27 mouse cellular contexts compared by ENCODE assay signal in the genomic region with DNA sequence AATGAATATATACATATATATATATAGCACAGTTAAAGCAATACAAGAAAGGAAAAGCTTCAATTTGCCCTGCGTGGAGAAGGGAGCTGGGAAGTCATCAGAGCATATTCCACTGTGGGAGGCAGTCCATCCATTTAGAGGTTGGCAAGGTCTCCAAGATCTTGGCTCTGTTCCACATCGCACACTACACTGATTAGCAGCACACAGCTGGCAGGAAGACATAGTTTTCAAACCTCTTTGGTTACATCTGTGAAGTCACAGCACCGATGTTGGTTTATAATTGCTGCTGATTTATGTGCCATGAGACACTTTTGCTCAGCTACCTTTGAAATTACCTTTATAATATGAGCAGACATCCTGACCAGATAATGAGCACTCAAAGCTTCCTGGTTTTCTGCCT. TPM values are rescaled to one million over a fixed set of nuclear protein-coding genes. Genes with fewer than 3 reads are reported as not detected.
DNase-seq lines count a peak whose midpoint lies in the region; ATAC-seq and TF ChIP-seq lines count a peak whose summit lies in the region.
"Had no signal": no experiment of that assay in that cellular context is flagged by ENCODE, and none has a peak within 500 bp of the region (broad histone marks: within the 10 kb centered on the region; RNA-seq: fewer than 3 reads in every experiment).

No protein-coding gene starts in this region.

- intact Hi-C loops in left cerebral cortex, postnatal 14 days (cut with DNase I): no loop called here

- no peak for TF ChIP-seq POLR2A in kidney, adult 2 months (IDR thresholded peaks at IDR 0.05; ENCODE audit: low read depth, low read length)

- peak; percentile 20 for DNase-seq in kidney, adult 2 months
- no peak for DNase-seq in kidney, postnatal 25 days
- peak; percentile 19 for DNase-seq in midbrain, postnatal 0 days (ENCODE audit: low spot score)
- no peak for DNase-seq in midbrain, embryonic 11.5 days (ENCODE audit: low spot score, missing footprints)
- peak; percentile 55 for DNase-seq in MN1 (ENCODE audit: low spot score)
- DNase-seq in thymus, postnatal 25 days: no peak
- no peak for DNase-seq in left cerebral cortex, postnatal 14 days (ENCODE audit: low spot score in 2 of 2)
- DNase-seq: adrenal gland, postnatal 10 days; adrenal gland, postnatal 36 days; B cell, adult 2 months; cerebellum, adult 11 months; cerebellum, adult 2 months; cerebellum, adult 9-11 months; cerebellum, postnatal 25 days; gastrocnemius, postnatal 10 days; gastrocnemius, postnatal 36 days; heart, adult 2 months; heart, postnatal 14 days; heart, postnatal 4 days had no signal

- H3K27me3 ChIP-seq in kidney, adult 2 months (replicated peaks; ENCODE audit: control insufficient read depth, insufficient read depth, low read length): no peaks in the 10 kb centered on the region
- no peaks in the 10 kb centered on the region for H3K27me3 ChIP-seq in midbrain, postnatal 0 days (ENCODE audit: insufficient read depth, low read length)
- no peaks in the 10 kb centered on the region for H3K27me3 ChIP-seq in midbrain, embryonic 11.5 days (ENCODE audit: control insufficient read depth, insufficient read depth, low read length)
- H3K27me3 ChIP-seq: CH12.LX; embryonic facial prominence, embryonic 12.5 days; embryonic facial prominence, embryonic 15.5 days; heart, embryonic 13.5 days; hindbrain, embryonic 15.5 days had no signal

- no peak overlapping the region for H3K9ac ChIP-seq in midbrain, postnatal 0 days (replicated peaks; ENCODE audit: low read length, poor library complexity, severe bottlenecking)
- H3K9ac ChIP-seq in midbrain, embryonic 11.5 days (ENCODE audit: low read length): no peak overlapping the region
- H3K9ac ChIP-seq: embryonic facial prominence, embryonic 12.5 days; embryonic facial prominence, embryonic 15.5 days; heart, embryonic 13.5 days; hindbrain, embryonic 15.5 days had no signal

- no peak overlapping the region for H3K27ac ChIP-seq in kidney, adult 2 months (ENCODE audit: insufficient read depth, low read depth, low read length)
- no peak overlapping the region for H3K27ac ChIP-seq in midbrain, postnatal 0 days (ENCODE audit: low read depth, low read length)
- H3K27ac ChIP-seq in midbrain, embryonic 11.5 days (ENCODE audit: low read depth, low read length): no peak overlapping the region
- H3K27ac ChIP-seq: embryonic facial prominence, embryonic 12.5 days; embryonic facial prominence, embryonic 15.5 days; heart, adult 2 months; heart, embryonic 10.5 days; heart, embryonic 13.5 days; hindbrain, embryonic 15.5 days had no signal

- H3K4me1 ChIP-seq in kidney, adult 2 months (ENCODE audit: control insufficient read depth, insufficient read depth, low read length): peaks cover 3% of the 10 kb centered on the region; the same call in 1 of the 2 replicates
- no peaks in the 10 kb centered on the region for H3K4me1 ChIP-seq in midbrain, postnatal 0 days (ENCODE audit: insufficient read depth, low read length)
- peaks cover 4% of the 10 kb centered on the region for H3K4me1 ChIP-seq in midbrain, embryonic 11.5 days (ENCODE audit: control insufficient read depth, insufficient read depth, low read length)

- 28% methylated on average over 3 of the region's 3 CpGs for WGBS in kidney, adult 2 months
- 81% methylated on average over 3 of the region's 3 CpGs for WGBS in midbrain, postnatal 0 days
- WGBS in midbrain, embryonic 11.5 days: 87% methylated on average over 3 of the region's 3 CpGs

- TF ChIP-seq CTCF in kidney, adult 2 months (conservative IDR thresholded peaks at IDR 0.05; ENCODE audit: insufficient read depth, insufficient read length, low read depth, low read length): no peak
- TF ChIP-seq CTCF in midbrain, postnatal 0 days (IDR thresholded peaks at IDR 0.05): no peak

- H3K36me3 ChIP-seq in kidney, adult 2 months (ENCODE audit: control insufficient read depth, insufficient read depth, low read length): no peaks in the 10 kb centered on the region
- no peaks in the 10 kb centered on the region for H3K36me3 ChIP-seq in midbrain, postnatal 0 days (ENCODE audit: insufficient read depth, low read length)
- H3K36me3 ChIP-seq in midbrain, embryonic 11.5 days (ENCODE audit: control insufficient read depth, insufficient read depth, low read length): no peaks in the 10 kb centered on the region
- H3K36me3 ChIP-seq: embryonic facial prominence, embryonic 12.5 days; embryonic facial prominence, embryonic 15.5 days; G1E; heart, embryonic 10.5 days; heart, embryonic 13.5 days; hindbrain, embryonic 15.5 days had no signal

- no peak for ATAC-seq in midbrain, postnatal 0 days (ENCODE audit: low FRiP score)
- ATAC-seq in midbrain, embryonic 11.5 days (ENCODE audit: low FRiP score): no peak
- ATAC-seq: forebrain, embryonic 16.5 days had no signal

- no peak overlapping the region for H3K4me3 ChIP-seq in kidney, adult 2 months (ENCODE audit: insufficient read depth, low read depth, low read length)
- H3K4me3 ChIP-seq in midbrain, postnatal 0 days (ENCODE audit: low read depth, low read length): no peak overlapping the region
- no peak overlapping the region for H3K4me3 ChIP-seq in midbrain, embryonic 11.5 days (ENCODE audit: low read depth, low read length)
- H3K4me3 ChIP-seq: embryonic facial prominence, embryonic 12.5 days; embryonic facial prominence, embryonic 15.5 days; heart, adult 2 months; heart, embryonic 10.5 days; heart, embryonic 13.5 days; hindbrain, embryonic 15.5 days had no signal

- H3K9me3 ChIP-seq in midbrain, postnatal 0 days (ENCODE audit: low read length): no peaks in the 10 kb centered on the region
- no peaks in the 10 kb centered on the region for H3K9me3 ChIP-seq in midbrain, embryonic 11.5 days (ENCODE audit: control insufficient read depth, low read length)
- H3K9me3 ChIP-seq: embryonic facial prominence, embryonic 12.5 days; embryonic facial prominence, embryonic 15.5 days; G1E; heart, embryonic 10.5 days; heart, embryonic 13.5 days; hindbrain, embryonic 15.5 days had no signal

- H3K4me2 ChIP-seq in midbrain, postnatal 0 days (ENCODE audit: low read depth, low read length, poor library complexity, severe bottlenecking): no peak overlapping the region
- no peak overlapping the region for H3K4me2 ChIP-seq in midbrain, embryonic 11.5 days
- H3K4me2 ChIP-seq: embryonic facial prominence, embryonic 12.5 days; embryonic facial prominence, embryonic 15.5 days; heart, embryonic 13.5 days; hindbrain, embryonic 15.5 days had no signal

RNA-seq across cellular contexts. Expression of gene Gstm4, which starts 3.6 kb away (rescaled TPM):
- 23.4 and 23.9 TPM in 2 replicates for polyA plus RNA-seq in kidney, adult 2 months (2012; rRNA removed)
- 4.1 and 4.5 TPM in 2 replicates for total RNA-seq in midbrain, postnatal 0 days (2014; rRNA removed)
- 25.6 and 25.9 TPM in 2 replicates for polyA plus RNA-seq in midbrain, postnatal 0 days (2015; fragmentation: Nextera tagmentation; extraction: Ambion mirVana)
- polyA plus RNA-seq in midbrain, embryonic 11.5 days (2014; fragmentation: Nextera tagmentation; extraction: Ambion mirVana): 15.2 and 15.8 TPM in 2 replicates
- 10 to 100 TPM; 10.4 to 12.1 TPM for total RNA-seq in left cerebral cortex, postnatal 14 days (2021)
- total RNA-seq: G1E had no signal
- polyA plus RNA-seq: G1E had no signal

RNA-seq across cellular contexts. Expression of gene Gstm1, which starts 30.5 kb away (rescaled TPM):
- 1,515 and 1,697 TPM in 2 replicates for polyA plus RNA-seq in kidney, adult 2 months (2012; rRNA removed)
- total RNA-seq in midbrain, postnatal 0 days (2014; rRNA removed): 105 and 142 TPM in 2 replicates
- 293 and 371 TPM in 2 replicates for polyA plus RNA-seq in midbrain, postnatal 0 days (2015; fragmentation: Nextera tagmentation; extraction: Ambion mirVana)
- 30.5 and 33.8 TPM in 2 replicates for polyA plus RNA-seq in midbrain, embryonic 11.5 days (2014; fragmentation: Nextera tagmentation; extraction: Ambion mirVana)
- 10 to 100 TPM; 66.2 to 73.0 TPM for total RNA-seq in left cerebral cortex, postnatal 14 days (2021)
- total RNA-seq: G1E had no signal

RNA-seq across cellular contexts. Expression of gene Ampd2, which starts 38.1 kb away (rescaled TPM):
- polyA plus RNA-seq in kidney, adult 2 months (2012; rRNA removed): 59.0 and 86.6 TPM in 2 replicates
- 58.4 and 79.8 TPM in 2 replicates for total RNA-seq in midbrain, postnatal 0 days (2014; rRNA removed)
- 58.8 and 60.0 TPM in 2 replicates for polyA plus RNA-seq in midbrain, postnatal 0 days (2015; fragmentation: Nextera tagmentation; extraction: Ambion mirVana)
- polyA plus RNA-seq in midbrain, embryonic 11.5 days (2014; fragmentation: Nextera tagmentation; extraction: Ambion mirVana): 31.2 and 37.0 TPM in 2 replicates
- 10 to 100 TPM; 43.3 to 50.8 TPM for total RNA-seq in left cerebral cortex, postnatal 14 days (2021)

RNA-seq across cellular contexts. Expression of gene Gnat2, which starts 44.3 kb away (rescaled TPM):
- 0.61 TPM in 2 replicates for polyA plus RNA-seq in kidney, adult 2 months (2012; rRNA removed)
- total RNA-seq in midbrain, postnatal 0 days (2014; rRNA removed): 0.28 TPM in 1 of 2 replicates, not detected in the other
- 0.26 and 0.28 TPM in 2 replicates for polyA plus RNA-seq in midbrain, postnatal 0 days (2015; fragmentation: Nextera tagmentation; extraction: Ambion mirVana)
- 0.30 and 0.90 TPM in 2 replicates for polyA plus RNA-seq in midbrain, embryonic 11.5 days (2014; fragmentation: Nextera tagmentation; extraction: Ambion mirVana)
- total RNA-seq in left cerebral cortex, postnatal 14 days (2021): not detected
- polyA plus RNA-seq: heart, adult 2 months had no signal

Comparison
In these comparisons a context has a peak if more than half of its experiments do, and no peak if none do; other contexts are left out.
1. DNase-seq: peak in kidney, adult 2 months (single experiment), midbrain, postnatal 0 days (single experiment) and MN1 (single experiment); none in kidney, postnatal 25 days (0 of 2), midbrain, embryonic 11.5 days (single experiment), thymus, postnatal 25 days (single experiment) and left cerebral cortex, postnatal 14 days (0 of 2).